Mouse (Mus musculus): Measurements from ENCODE around the gene Itch.

- TF ChIP-seq EP300 (IDR thresholded peaks at IDR 0.05; ENCODE audit: low read depth): no peak
- no peak for TF ChIP-seq CTCF (IDR thresholded peaks at IDR 0.05; ENCODE audit: low read depth)
Measured at GRCm38 (mm10) chr2:155224721-155225120, 91.4 kb downstream of the Itch start.

Measured in liver, embryonic 14.5 days (tissue).